Mouse (Mus musculus) CH12F3 (cell line): ENCODE data around the gene 1700013G24Rik.

Source experiments
- in situ Hi-C: fragments of 300-500 bp; cut with MboI; formaldehyde crosslinking; loops from 2 replicates; pipeline ENCODE4 v1.14.3; 2020; ENCODE audit warnings: low sequenced_read_pairs

Gene 1700013G24Rik

GRCm38 (mm10) chr4:137492563-137492962, 39.5 kb downstream of the 1700013G24Rik start:
- in situ Hi-C loops, result no loop called here

GRCm38 (mm10) chr4:137493187-137493586, 40.1 kb downstream of the 1700013G24Rik start:
- in situ Hi-C loops, result no loop called here

- in situ Hi-C loops, result no loop called here
Measured at GRCm38 (mm10) chr4:137494751-137495500, 41.8 kb downstream of the 1700013G24Rik start.

- in situ Hi-C loops, result no loop called here
Measured at GRCm38 (mm10) chr4:137495501-137496100, 42.5 kb downstream of the 1700013G24Rik start.

GRCm38 (mm10) chr4:137497367-137497766, 44.3 kb downstream of the 1700013G24Rik start:
- in situ Hi-C loops, result no loop called here

GRCm38 (mm10) chr4:137497892-137498722, 45.0 kb downstream of the 1700013G24Rik start:
- in situ Hi-C loops, result no loop called here

- in situ Hi-C loops, result no loop called here
Measured at GRCm38 (mm10) chr4:137498882-137499583, 45.9 kb downstream of the 1700013G24Rik start.

GRCm38 (mm10) chr4:137500149-137500548, 47.1 kb downstream of the 1700013G24Rik start:
- in situ Hi-C loops, result no loop called here

- in situ Hi-C loops, result no loop called here
Measured at GRCm38 (mm10) chr4:137500953-137501352, 47.9 kb downstream of the 1700013G24Rik start.

GRCm38 (mm10) chr4:137502183-137502582, 49.1 kb downstream of the 1700013G24Rik start:
- in situ Hi-C loops, result no loop called here

GRCm38 (mm10) chr4:137502801-137503200, 49.7 kb downstream of the 1700013G24Rik start:
- in situ Hi-C loops, result no loop called here

- in situ Hi-C loops, result no loop called here
Measured at GRCm38 (mm10) chr4:137503509-137503971, 50.5 kb downstream of the 1700013G24Rik start.
